Mouse (Mus musculus) ES-E14 (cell line): ENCODE data around the gene Gpat2.

ENCODE experiments used
- CHD2 ChIP-seq: IDR thresholded peaks from 2 replicates; pipeline ENCODE4 v1.6.1; 2014; ENCODE audit warnings: mild to moderate bottlenecking, low read depth, low read length, inconsistent platforms
- HCFC1 ChIP-seq: IDR thresholded peaks from 2 replicates; pipeline ENCODE4 v1.6.1; 2012; ENCODE audit warnings: low read length, inconsistent platforms, borderline replicate concordance; ENCODE audit not compliant: insufficient read depth
- MAFK ChIP-seq: IDR thresholded peaks from 2 replicates; pipeline ENCODE4 v1.6.1; 2014; ENCODE audit warnings: mild to moderate bottlenecking, low read depth, low read length, inconsistent platforms; ENCODE audit not compliant: insufficient read depth
- ZC3H11A ChIP-seq: IDR thresholded peaks from 2 replicates; pipeline ENCODE4 v1.6.1; 2012; ENCODE audit warnings: low read depth, mild to moderate bottlenecking, inconsistent platforms, low read length, borderline replicate concordance
- ZNF384 ChIP-seq: IDR thresholded peaks from 2 replicates; pipeline ENCODE4 v1.6.1; 2012; ENCODE audit warnings: low read depth, low read length, inconsistent platforms

GRCm38 (mm10) chr2:127383881-127384280 is 41.1 kb upstream of the Gpat2 start:
- TF ChIP-seq CHD2 (no peak), MAFK (no peak), ZNF384 (no peak), HCFC1 (no peak), ZC3H11A (no peak)
